Mouse (Mus musculus) olfactory bulb, adult 2 months (tissue): ENCODE measurements around the gene Vsir.

Source experiments
- CTCF ChIP-seq: fragments of 200-500 bp; IDR thresholded peaks from 2 replicates; pipeline ENCODE4 v1.5.1; 2012; ENCODE audit warnings: low read depth, mild to moderate bottlenecking, low read length, moderate library complexity; ENCODE audit not compliant: insufficient read depth
- POLR2A ChIP-seq: fragments of 200-500 bp; IDR thresholded peaks from 2 replicates; pipeline ENCODE4 v1.6.1; 2012; ENCODE audit warnings: mild to moderate bottlenecking, low read depth, low read length, moderate library complexity; ENCODE audit not compliant: insufficient read depth

DNA sequence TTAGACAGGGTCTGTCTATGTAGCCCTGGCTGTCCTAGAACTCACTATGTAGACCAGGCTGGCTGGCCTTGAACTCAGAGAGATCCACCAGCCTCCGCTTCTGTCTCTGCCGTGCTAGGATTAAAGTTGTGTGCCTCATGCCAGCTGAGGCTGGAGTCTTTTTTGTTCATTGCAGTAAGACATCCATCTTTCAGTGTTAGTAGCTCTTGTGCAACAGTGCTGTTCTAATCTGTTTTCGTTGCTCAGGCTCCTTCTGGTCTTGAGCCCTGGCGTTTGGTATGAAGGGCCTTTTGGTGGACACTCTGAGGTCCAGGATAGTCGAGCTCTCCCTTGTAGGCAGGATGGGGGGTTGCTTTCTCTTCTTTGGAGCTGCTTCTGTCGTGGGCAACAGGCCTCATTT, 16.8 kb downstream of the Vsir start:
- TF ChIP-seq CTCF (no peak), POLR2A (no peak)
